Mouse (Mus musculus): Measurements from ENCODE around the gene Insm1. TPM values are rescaled to one million over a fixed set of nuclear protein-coding genes. Genes with fewer than 3 reads are reported as not detected.

The Insm1 gene
- polyA plus RNA-seq, 1 experiment from 2014 or later: 8.5 TPM

DNA sequence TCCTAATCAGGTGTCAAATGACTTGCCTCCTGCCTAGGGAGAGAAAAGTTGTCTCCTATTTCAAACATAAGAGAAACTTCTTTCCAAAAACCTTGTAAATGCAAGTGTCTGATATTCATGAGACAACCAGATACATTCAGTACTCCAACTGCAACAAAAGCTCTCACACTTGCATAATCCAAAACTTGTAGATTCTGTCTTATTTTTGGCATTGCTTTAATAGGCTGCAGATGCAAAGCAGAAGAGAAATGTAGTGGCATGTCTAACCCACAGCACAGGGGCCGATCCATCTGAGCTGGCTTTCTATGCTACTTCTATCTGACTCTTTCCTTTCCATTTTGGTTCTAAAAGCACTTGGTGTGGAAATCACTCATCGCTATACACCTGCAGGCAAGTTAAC, 9.8 kb downstream of the Insm1 start:
- peaks cover 4% of the 10 kb centered on the region; the same call in 1 of the 2 replicates for H3K4me1 ChIP-seq
- H3K9me3 ChIP-seq (replicated peaks): no peaks in the 10 kb centered on the region
- no peak overlapping the region for H3K4me2 ChIP-seq (replicated peaks)
- H3K4me3 ChIP-seq: no peak overlapping the region
- H3K27ac ChIP-seq: no peak overlapping the region
- 92% methylated on average over 2 of the region's 2 CpGs for WGBS
- peaks cover 26% of the 10 kb centered on the region for H3K27me3 ChIP-seq
- H3K36me3 ChIP-seq: no peaks in the 10 kb centered on the region
- H3K9ac ChIP-seq: no peak overlapping the region
- ATAC-seq (ENCODE audit: low FRiP score): no peak

DNA sequence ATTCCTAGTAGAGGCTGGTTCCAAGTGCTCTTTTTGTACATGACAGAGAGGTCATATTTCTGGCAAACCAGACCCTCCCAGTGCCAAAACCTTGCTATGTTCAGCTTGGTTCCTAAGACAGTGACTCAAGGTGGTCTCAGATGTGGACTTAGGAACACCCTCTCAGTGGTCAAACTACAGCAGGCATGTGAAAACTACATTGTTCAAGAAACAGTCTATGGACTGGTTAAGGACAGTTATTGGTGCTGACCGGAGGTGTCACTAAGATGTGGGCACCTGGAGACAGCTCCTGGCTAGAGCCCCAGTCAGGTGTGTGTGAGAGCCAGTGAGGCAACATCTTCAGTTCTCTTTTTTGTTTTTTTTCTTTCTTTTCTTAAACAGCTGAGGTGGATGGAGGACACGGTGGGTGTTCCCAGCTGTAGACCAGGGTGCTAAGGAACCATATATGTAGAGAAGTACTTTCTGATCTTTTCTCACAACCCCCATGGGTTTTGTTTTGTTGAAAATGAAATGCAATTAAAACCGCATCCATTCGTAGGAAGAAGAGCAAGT, 17.6 kb downstream of the Insm1 start:
- H3K36me3 ChIP-seq: no peaks in the 10 kb centered on the region
- H3K9ac ChIP-seq: no peak overlapping the region

DNA sequence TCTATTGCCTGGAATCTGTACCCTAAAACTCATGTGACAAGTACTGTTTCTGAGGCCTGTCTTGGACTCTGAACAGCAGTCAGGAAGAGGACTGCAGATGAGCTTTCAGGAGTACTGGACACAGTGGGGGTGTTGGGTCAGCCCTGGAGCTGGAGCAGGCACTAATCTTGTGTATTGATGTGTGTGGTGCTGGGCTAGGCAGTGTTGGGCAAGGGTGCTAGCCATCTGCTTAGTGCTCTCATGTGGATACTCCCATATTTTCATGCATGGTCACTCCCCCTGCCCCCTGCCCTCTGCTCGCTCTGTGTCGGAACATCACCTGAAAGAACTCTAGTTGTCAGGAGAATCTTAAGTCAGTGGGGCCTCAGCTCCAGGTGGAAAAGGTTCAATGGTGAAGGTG, 22.3 kb downstream of the Insm1 start:
- no peak overlapping the region for H3K9ac ChIP-seq
- WGBS: 89% methylated on average over 2 of the region's 2 CpGs
- peaks cover 16% of the 10 kb centered on the region for H3K4me1 ChIP-seq
- no peak overlapping the region for H3K4me3 ChIP-seq
- no peak overlapping the region for H3K4me2 ChIP-seq (replicated peaks)
- no peaks in the 10 kb centered on the region for H3K9me3 ChIP-seq (replicated peaks)
- ATAC-seq (ENCODE audit: low FRiP score): no peak
- H3K36me3 ChIP-seq: 0 out of 2 replicates have a peak, but pooled peaks cover 4% of the 10 kb centered on the region
- H3K27ac ChIP-seq: no peak overlapping the region
- no peaks in the 10 kb centered on the region for H3K27me3 ChIP-seq

More for the DNA sequence above, 17.6 kb downstream of the Insm1 start:
- H3K4me2 ChIP-seq (replicated peaks): no peak overlapping the region
- no peaks in the 10 kb centered on the region for H3K4me1 ChIP-seq
- 89% methylated on average over 4 of the region's 4 CpGs for WGBS
- H3K4me3 ChIP-seq: no peak overlapping the region
- no peak overlapping the region for H3K27ac ChIP-seq
- ATAC-seq (ENCODE audit: low FRiP score): no peak
- no peaks in the 10 kb centered on the region for H3K9me3 ChIP-seq (replicated peaks)
- no peaks in the 10 kb centered on the region for H3K27me3 ChIP-seq

DNA sequence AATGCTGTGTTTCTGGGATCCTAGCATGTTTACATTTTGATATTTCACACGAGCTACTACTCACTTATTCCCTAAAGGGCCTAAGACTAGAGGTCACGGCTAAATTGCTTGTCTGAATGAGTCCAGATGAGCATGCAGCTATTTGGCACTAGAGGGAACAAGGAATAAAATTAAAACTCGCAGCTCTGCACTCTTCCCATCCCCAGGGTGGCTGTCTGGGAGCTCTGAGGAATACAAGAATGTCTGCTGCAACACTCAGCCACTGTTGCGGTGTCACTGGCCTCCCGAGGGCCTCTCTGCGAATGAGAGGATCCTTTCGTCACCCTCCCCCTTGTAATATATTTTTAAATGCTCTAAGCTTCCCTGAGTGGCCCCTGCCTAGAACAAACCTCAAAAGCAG, 23.7 kb downstream of the Insm1 start:
- no peak overlapping the region for H3K9ac ChIP-seq
- peaks cover 21% of the 10 kb centered on the region for H3K4me1 ChIP-seq
- H3K27ac ChIP-seq: no peak overlapping the region
- ATAC-seq (ENCODE audit: low FRiP score): no peak
- no peaks in the 10 kb centered on the region for H3K27me3 ChIP-seq
- no peaks in the 10 kb centered on the region for H3K9me3 ChIP-seq (replicated peaks)
- 37% methylated on average over 7 of the region's 7 CpGs for WGBS
- H3K36me3 ChIP-seq: 0 out of 2 replicates have a peak, but pooled peaks cover 4% of the 10 kb centered on the region
- no peak overlapping the region for H3K4me3 ChIP-seq
- no peak overlapping the region for H3K4me2 ChIP-seq (replicated peaks)

DNA sequence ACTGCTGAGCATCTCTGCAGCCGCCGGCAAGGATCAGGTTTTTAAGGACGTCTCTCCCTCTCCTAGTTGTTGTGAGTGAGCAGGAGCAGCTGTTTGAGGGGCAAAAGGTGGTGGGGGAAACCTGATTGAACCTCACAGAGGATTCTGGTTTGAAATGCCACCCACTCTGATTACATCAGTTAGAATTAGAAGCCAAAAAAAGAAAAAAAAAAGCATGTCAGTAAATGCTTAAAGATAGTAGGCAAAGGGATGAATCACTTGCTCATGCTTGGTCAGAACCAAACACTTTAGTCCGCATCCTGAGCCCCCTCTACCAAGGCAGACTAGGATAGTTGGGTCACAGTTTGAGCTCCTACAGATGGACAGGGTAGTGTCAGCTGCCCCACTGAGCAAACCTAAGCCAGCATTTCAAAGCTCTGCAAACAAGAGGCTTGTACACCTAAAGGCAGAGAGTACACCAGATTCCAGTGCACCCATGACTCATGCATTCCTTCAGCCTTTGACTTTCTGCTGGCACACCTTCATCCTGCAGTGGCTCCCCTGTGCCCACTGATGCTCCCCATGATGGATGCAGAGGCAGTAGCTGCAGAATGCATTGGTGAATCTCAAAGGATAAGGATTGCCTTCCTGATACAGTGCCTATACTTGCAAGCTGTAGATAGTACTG, 24.8 kb downstream of the Insm1 start:
- no peak for ATAC-seq (ENCODE audit: low FRiP score)
- no peak overlapping the region for H3K4me3 ChIP-seq
- peaks cover 21% of the 10 kb centered on the region for H3K4me1 ChIP-seq
- H3K9ac ChIP-seq: no peak overlapping the region
- WGBS: 84% methylated on average over 4 of the region's 4 CpGs
- 0 out of 2 replicates have a peak, but pooled peaks cover 4% of the 10 kb centered on the region for H3K36me3 ChIP-seq
- no peaks in the 10 kb centered on the region for H3K27me3 ChIP-seq
- H3K27ac ChIP-seq: no peak overlapping the region
- H3K4me2 ChIP-seq (replicated peaks): no peak overlapping the region
- H3K9me3 ChIP-seq (replicated peaks): no peaks in the 10 kb centered on the region

DNA sequence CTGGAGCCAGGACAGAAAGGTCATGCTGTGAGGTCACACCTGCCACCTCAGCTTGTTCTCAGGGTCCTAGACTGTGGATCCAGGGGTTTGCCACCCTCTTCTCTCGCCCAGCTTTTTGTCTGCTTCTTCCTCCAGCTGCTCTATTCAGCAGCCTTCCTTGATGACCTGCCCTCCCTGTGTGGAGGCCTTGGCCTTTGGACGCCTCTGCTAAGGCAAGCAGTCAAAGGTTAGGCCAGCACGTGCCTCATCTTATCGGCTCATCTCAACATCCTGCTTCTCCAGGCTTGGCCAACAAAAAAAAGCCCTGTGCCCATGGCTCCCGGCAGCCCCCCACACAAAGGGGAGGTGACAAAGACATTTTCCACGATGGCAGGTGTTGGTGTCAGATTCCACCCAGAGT, 25.9 kb downstream of the Insm1 start:
- 0 out of 2 replicates have a peak, but pooled peaks cover 4% of the 10 kb centered on the region for H3K36me3 ChIP-seq
- no peak overlapping the region for H3K27ac ChIP-seq
- ATAC-seq (ENCODE audit: low FRiP score): no peak
- H3K9me3 ChIP-seq (replicated peaks): no peaks in the 10 kb centered on the region
- no peak overlapping the region for H3K4me2 ChIP-seq (replicated peaks)
- no peak overlapping the region for H3K9ac ChIP-seq
- WGBS: 30% methylated on average over 6 of the region's 6 CpGs
- H3K4me3 ChIP-seq: no peak overlapping the region
- H3K27me3 ChIP-seq: no peaks in the 10 kb centered on the region
- peaks cover 21% of the 10 kb centered on the region for H3K4me1 ChIP-seq

DNA sequence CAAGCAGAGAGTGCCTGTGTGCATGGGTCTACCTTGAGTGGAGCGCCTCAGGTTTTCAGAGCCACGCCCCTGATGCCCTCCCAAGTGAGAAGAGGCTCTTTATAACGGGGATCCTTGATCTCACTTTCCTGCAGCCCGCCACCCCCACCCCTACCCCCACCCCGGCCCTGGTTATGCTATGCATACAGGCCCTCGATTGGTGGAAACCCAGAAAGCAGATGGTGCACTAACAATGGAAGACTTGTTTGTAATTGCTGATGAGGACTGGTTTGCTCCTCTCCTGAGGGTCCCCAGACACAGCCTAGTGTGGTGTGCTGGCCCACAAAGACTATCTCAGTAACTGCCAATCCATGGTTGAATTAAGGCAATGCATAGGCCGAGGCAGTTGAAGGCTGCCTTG, 27.3 kb downstream of the Insm1 start:
- Histone ChIP-seq H3K9me3 (replicated peaks) (no peaks in the 10 kb centered on the region), H3K4me2 (replicated peaks) (no peak overlapping the region), H3K4me3 (no peak overlapping the region), H3K27me3 (no peaks in the 10 kb centered on the region), H3K4me1 (peaks cover 21% of the 10 kb centered on the region), H3K36me3 (0 out of 2 replicates have a peak, but pooled peaks cover 4% of the 10 kb centered on the region), H3K9ac (no peak overlapping the region), H3K27ac (0 out of 2 replicates have a peak overlapping the region, but pooled peaks have one; percentile 19)
- WGBS: 55% methylated on average over 7 of the region's 7 CpGs
- peak; percentile 81 for ATAC-seq (ENCODE audit: low FRiP score)

DNA sequence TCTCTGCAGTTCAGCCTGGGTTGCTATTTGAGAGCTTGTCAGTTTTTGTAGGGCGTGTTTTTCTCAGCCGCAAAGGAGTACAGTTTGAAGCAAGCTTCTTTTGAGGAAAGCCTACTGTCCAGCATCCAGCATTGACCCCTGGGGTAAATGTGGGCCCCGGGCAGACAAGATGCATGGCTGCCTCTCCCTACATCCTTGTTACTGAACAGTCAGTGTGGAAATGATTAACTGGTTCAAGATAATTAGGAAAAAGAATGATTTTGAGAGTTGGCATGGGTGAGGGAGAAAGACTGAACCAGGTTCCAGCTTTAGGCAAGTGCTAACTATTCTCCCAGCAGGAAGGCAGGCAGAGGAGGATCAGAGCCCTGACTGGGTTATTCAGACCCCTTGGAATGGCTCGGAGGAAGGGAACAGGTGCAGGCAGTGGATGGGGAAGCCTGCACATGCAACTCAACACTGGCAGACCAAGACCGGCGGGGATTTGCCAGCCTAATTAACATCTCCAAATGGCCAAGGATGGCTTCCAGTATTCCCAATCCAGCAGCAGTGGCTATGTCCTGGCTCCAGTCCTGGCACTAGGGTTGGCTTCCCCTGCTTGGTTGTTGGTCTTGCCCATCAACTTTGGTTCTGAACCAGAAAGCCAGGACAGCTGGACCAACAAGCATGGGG, 28.6 kb downstream of the Insm1 start:
- Histone ChIP-seq H3K9me3 (replicated peaks) (no peaks in the 10 kb centered on the region), H3K4me3 (no peak overlapping the region), H3K27me3 (no peaks in the 10 kb centered on the region), H3K9ac (no peak overlapping the region), H3K4me2 (replicated peaks) (no peak overlapping the region), H3K27ac (no peak overlapping the region), H3K36me3 (no peaks in the 10 kb centered on the region), H3K4me1 (peaks cover 19% of the 10 kb centered on the region)
- 60% methylated on average over 6 of the region's 6 CpGs for WGBS
- ATAC-seq (ENCODE audit: low FRiP score): no peak

DNA sequence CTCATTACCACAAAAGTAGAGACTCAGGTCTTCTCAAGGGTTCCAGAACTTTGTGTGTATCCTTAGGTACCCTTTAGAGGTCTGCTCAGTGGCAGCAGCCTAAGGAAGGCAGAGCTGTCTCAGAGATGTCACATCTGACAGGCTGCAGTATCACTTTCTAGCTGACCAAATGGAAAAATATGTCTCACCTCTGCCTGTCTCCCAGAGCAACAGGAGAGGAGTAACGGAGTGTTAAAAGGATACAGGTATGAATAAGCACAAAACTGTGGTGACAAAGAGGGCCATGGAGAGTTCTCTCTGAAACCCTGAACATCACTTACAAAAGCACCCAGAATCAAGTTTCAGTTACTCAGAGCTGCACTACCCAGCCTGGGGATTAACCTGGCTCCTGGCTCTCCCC, 32.7 kb downstream of the Insm1 start:
- WGBS: 83% methylated on average over 1 of the region's 1 CpGs
- no peak overlapping the region for H3K4me3 ChIP-seq
- H3K4me2 ChIP-seq (replicated peaks): no peak overlapping the region
- H3K36me3 ChIP-seq: no peaks in the 10 kb centered on the region
- peaks cover 28% of the 10 kb centered on the region for H3K4me1 ChIP-seq
- no peak overlapping the region for H3K27ac ChIP-seq
- H3K9ac ChIP-seq: no peak overlapping the region
- H3K27me3 ChIP-seq: no peaks in the 10 kb centered on the region
- no peak for ATAC-seq (ENCODE audit: low FRiP score)
- no peaks in the 10 kb centered on the region for H3K9me3 ChIP-seq (replicated peaks)

DNA sequence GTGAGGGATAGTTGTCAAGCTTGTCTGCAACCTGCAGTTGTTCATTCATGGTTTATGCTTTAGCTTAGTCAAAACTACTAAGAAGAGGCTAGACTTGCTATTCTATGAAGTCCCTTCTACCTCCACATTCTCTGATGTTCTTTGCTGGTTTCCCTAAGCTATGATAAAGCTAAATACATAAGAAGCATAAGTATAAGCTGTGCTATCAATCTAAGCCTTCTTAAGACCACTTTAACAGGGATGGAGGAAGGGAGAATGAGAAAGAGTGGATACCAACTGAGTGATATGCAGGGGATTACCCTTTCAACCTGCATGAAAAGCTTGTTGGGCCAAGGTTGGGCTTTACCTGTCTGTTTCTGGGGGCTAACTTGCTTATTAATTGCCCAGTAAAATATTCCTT, 33.9 kb downstream of the Insm1 start:
- Histone ChIP-seq H3K9ac (no peak overlapping the region), H3K9me3 (replicated peaks) (no peaks in the 10 kb centered on the region), H3K4me1 (peaks cover 34% of the 10 kb centered on the region), H3K27ac (no peak overlapping the region), H3K27me3 (no peaks in the 10 kb centered on the region), H3K4me2 (replicated peaks) (no peak overlapping the region), H3K36me3 (no peaks in the 10 kb centered on the region), H3K4me3 (no peak overlapping the region)
- ATAC-seq (ENCODE audit: low FRiP score): no peak

DNA sequence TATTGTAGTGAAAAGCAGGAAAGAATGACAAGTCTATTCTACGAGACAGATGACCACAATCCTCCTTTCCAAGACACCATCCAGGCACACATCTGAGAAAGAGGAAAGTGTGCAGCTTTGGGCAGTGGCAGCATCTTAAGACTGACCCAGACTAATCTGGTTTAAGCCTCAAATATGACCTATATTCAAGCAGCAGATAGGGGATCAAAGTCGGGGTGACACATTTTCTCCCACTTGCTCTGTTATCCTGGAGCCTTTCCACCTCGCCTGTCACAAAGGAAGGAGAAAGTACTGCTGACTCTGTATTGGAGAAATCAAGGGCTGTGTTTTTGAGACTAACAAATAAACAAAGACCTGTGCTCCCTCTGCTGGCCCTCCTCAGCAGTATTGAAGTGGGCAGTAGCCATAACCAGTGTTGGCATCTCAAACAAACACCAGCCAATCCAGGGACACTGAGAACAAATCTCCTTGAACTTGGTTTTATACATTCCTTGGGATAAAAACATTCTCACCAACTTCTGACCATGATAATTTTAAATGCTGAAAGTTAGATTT, 34.7 kb downstream of the Insm1 start:
- no peaks in the 10 kb centered on the region for H3K27me3 ChIP-seq
- H3K4me1 ChIP-seq: peaks cover 40% of the 10 kb centered on the region
- peak overlapping the region; percentile 31; the same call in 1 of the 2 replicates for H3K27ac ChIP-seq
- no peaks in the 10 kb centered on the region for H3K36me3 ChIP-seq
- WGBS: 67% methylated on average over 3 of the region's 3 CpGs
- H3K9me3 ChIP-seq (replicated peaks): no peaks in the 10 kb centered on the region
- no peak overlapping the region for H3K4me2 ChIP-seq (replicated peaks)
- peak; percentile 46; the same call in 1 of the 2 replicates for ATAC-seq (ENCODE audit: low FRiP score)
- no peak overlapping the region for H3K4me3 ChIP-seq
- no peak overlapping the region for H3K9ac ChIP-seq

DNA sequence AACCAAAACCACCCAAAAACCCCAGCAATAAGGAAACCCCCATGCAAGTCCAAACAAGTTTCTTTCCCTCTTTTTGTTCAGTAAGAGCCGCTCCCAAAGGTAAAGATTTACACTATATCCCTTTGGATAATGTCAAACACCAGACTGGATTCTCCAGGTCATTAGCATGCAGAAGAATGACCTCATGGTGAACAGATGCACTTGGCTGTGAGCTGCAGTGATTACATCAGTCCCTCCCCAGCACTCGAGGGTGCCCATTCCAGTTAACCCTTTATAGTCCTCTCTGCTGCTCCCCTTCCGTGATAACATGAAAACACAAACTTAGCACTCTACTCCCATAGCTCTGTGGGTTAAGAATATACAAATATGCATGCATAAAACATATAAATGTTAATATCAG, 35.3 kb downstream of the Insm1 start:
- Histone ChIP-seq H3K27me3 (no peaks in the 10 kb centered on the region), H3K9me3 (replicated peaks) (no peaks in the 10 kb centered on the region), H3K9ac (no peak overlapping the region), H3K4me3 (no peak overlapping the region), H3K36me3 (no peaks in the 10 kb centered on the region), H3K4me1 (peaks cover 46% of the 10 kb centered on the region), H3K4me2 (replicated peaks) (no peak overlapping the region), H3K27ac (peak overlapping the region; percentile 31; the same call in 1 of the 2 replicates)
- 45% methylated on average over 3 of the region's 3 CpGs for WGBS
- peak; percentile 27; the same call in 1 of the 2 replicates for ATAC-seq (ENCODE audit: low FRiP score)
